Mouse (Mus musculus): ENCODE measurements around the gene Ascc1. TPM values are rescaled to one million over a fixed set of nuclear protein-coding genes. Genes with fewer than 3 reads are reported as not detected.
A peak's percentile ranks its signal among the peaks of the same experiment; 100 is the strongest.

Gene Ascc1
- total and polyA plus RNA-seq, 2 experiments = 10.8 to 12.9 TPM

DNA sequence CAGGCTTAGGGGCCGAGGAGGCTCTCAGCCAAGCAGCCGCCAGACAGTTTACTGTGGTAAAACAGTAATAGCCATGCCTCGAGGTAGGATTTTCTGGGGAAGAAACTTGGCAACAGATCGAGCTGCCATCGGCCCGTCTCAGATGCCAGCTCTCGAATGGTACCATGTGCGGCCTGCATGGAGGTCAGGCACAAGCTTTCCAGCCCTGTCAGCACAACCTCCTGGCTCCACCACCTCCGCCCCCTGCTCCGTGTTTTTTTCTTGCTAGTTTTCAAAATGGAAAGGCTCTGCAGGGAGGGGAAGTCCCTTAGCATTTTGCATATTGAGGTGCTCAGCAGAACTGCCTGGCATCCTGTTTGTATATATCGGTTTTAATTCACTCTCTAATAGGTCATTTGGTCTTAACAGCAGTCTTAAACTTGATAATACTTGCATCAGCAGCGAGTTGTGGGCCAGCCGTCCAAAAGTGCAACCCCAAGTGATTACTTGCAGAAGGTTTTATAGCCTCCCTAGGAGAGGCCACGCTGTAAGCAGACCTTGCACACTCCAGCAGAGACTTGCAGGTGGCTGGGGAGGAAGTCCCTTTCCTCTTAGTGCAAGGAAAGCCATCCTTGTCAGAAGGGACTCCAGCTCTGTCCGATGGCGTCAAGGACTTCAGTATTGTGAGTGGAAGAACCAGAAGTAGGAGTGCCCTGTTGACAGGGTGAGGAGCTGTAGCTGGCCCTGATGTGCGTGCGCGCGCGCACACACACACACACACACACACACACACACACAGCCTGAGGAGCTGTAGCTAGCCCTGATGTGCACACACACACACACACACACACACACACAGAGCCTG, 78.6 kb downstream of the Ascc1 start:
- peak overlapping the region; percentile 66 for H3K27ac ChIP-seq (replicated peaks; ENCODE audit: insufficient read depth, low read depth, low read length)
- H3K4me3 ChIP-seq (ENCODE audit: insufficient read depth, low read depth, low read length) = no peak overlapping the region
- H3K9ac ChIP-seq (ENCODE audit: low read depth, low read length) = no peak overlapping the region
- H3K36me3 ChIP-seq (ENCODE audit: control insufficient read depth, insufficient read depth, low read length) = no peaks in the 10 kb centered on the region
- no peak for TF ChIP-seq CTCF (IDR thresholded peaks at IDR 0.05; ENCODE audit: low read depth, low read length)
- no peak for TF ChIP-seq POLR2A (IDR thresholded peaks at IDR 0.05; ENCODE audit: extremely low read depth, insufficient read depth, low read length)
- H3K4me1 ChIP-seq (ENCODE audit: control insufficient read depth, insufficient read depth, low read length) = 0 out of 2 replicates have a peak, but pooled peaks cover 5% of the 10 kb centered on the region
- WGBS = 71% methylated on average over 21 of the region's 21 CpGs
- H3K27me3 ChIP-seq (ENCODE audit: control insufficient read depth, insufficient read depth, low read length) = no peaks in the 10 kb centered on the region
- no peak for DNase-seq (ENCODE audit: extremely low read depth, low read depth, low spot score)
- no peaks in the 10 kb centered on the region for H3K79me2 ChIP-seq (ENCODE audit: control insufficient read depth, insufficient read depth, low read length)

DNA sequence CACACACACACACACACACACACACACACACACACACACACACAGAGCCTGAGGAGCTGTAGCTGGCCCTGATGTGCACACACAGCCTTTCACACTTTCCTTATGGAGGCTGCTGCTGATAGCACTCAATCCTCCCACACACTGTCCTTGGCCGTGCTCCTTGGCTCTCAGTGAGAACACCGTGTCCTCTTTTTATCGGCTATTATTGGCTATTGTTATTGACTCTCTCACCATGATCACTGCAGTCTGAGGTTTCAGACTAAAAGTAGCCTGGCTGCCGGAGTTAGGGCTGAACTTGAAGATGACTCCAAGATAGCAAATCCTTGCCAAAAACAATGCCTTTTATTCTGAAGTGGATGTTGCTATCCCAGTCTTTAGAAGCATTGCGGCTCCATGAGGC, 79.3 kb downstream of the Ascc1 start:
- H3K27ac ChIP-seq (replicated peaks; ENCODE audit: insufficient read depth, low read depth, low read length) = no peak overlapping the region
- H3K4me3 ChIP-seq (ENCODE audit: insufficient read depth, low read depth, low read length) = no peak overlapping the region
- H3K27me3 ChIP-seq (ENCODE audit: control insufficient read depth, insufficient read depth, low read length) = no peaks in the 10 kb centered on the region
- 50% methylated on average over 5 of the region's 5 CpGs for WGBS
- DNase-seq (ENCODE audit: extremely low read depth, low read depth, low spot score) = peak; percentile 13
- 0 out of 2 replicates have a peak, but pooled peaks cover 5% of the 10 kb centered on the region for H3K4me1 ChIP-seq (ENCODE audit: control insufficient read depth, insufficient read depth, low read length)
- no peaks in the 10 kb centered on the region for H3K36me3 ChIP-seq (ENCODE audit: control insufficient read depth, insufficient read depth, low read length)
- H3K79me2 ChIP-seq (ENCODE audit: control insufficient read depth, insufficient read depth, low read length) = no peaks in the 10 kb centered on the region
- TF ChIP-seq POLR2A (IDR thresholded peaks at IDR 0.05; ENCODE audit: extremely low read depth, insufficient read depth, low read length) = no peak
- no peak overlapping the region for H3K9ac ChIP-seq (ENCODE audit: low read depth, low read length)

DNA sequence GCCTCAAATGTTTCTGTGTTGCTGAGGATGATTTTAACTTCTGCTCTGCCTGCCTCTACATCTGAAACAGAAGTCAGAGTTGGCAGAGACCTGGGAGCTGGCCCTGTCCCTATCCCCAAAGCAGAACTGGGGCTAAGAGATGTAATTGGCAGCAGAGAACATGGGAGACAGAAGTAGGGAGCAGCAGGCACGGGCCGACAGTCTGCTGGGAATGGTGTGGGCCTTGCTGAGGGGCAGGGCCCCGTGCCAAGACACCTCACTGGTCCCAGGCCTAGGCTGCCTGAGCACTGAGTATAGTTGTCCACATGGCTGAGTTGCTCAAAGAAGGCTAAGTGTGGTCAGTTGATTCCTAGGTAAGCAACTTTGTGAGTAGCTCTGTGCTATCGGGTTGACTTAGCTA, 81.5 kb downstream of the Ascc1 start:
- Histone ChIP-seq H3K4me1 (ENCODE audit: control insufficient read depth, insufficient read depth, low read length) (0 out of 2 replicates have a peak, but pooled peaks cover 5% of the 10 kb centered on the region), H3K79me2 (ENCODE audit: control insufficient read depth, insufficient read depth, low read length) (no peaks in the 10 kb centered on the region), H3K36me3 (ENCODE audit: control insufficient read depth, insufficient read depth, low read length) (no peaks in the 10 kb centered on the region), H3K9ac (ENCODE audit: low read depth, low read length) (no peak overlapping the region), H3K27me3 (ENCODE audit: control insufficient read depth, insufficient read depth, low read length) (no peaks in the 10 kb centered on the region), H3K27ac (replicated peaks; ENCODE audit: insufficient read depth, low read depth, low read length) (no peak overlapping the region), H3K4me3 (ENCODE audit: insufficient read depth, low read depth, low read length) (no peak overlapping the region)
- 97% methylated on average over 4 of the region's 4 CpGs for WGBS
- TF ChIP-seq POLR2A (IDR thresholded peaks at IDR 0.05; ENCODE audit: extremely low read depth, insufficient read depth, low read length) = no peak
- no peak for TF ChIP-seq CTCF (IDR thresholded peaks at IDR 0.05; ENCODE audit: low read depth, low read length)
- DNase-seq (ENCODE audit: extremely low read depth, low read depth, low spot score) = no peak

DNA sequence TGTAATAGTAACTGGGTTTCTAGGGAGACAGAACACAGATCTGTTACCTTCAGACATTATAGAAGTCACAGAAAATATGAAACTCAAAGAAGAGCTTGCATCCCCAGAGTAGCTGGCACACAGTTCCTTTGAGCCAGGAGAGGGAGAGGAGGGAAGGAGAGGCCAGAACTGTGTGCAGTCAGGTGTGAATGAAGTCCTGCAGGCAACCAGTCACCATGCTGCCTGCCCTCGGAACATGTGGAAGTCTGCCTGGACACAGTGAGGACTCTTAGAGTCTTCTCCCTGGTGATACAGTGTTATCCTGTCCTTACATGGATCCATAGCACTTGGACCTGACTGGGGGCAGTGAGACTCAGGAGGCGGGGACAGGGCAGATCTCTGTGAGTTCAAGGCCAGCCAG, 89.7 kb downstream of the Ascc1 start:
- peaks cover 7% of the 10 kb centered on the region; the same call in 1 of the 2 replicates for H3K4me1 ChIP-seq (ENCODE audit: control insufficient read depth, insufficient read depth, low read length)
- H3K79me2 ChIP-seq (ENCODE audit: control insufficient read depth, insufficient read depth, low read length) = no peaks in the 10 kb centered on the region
- H3K9ac ChIP-seq (ENCODE audit: low read depth, low read length) = no peak overlapping the region
- no peaks in the 10 kb centered on the region for H3K36me3 ChIP-seq (ENCODE audit: control insufficient read depth, insufficient read depth, low read length)
- no peak for DNase-seq (ENCODE audit: extremely low read depth, low read depth, low spot score)
- TF ChIP-seq CTCF (IDR thresholded peaks at IDR 0.05; ENCODE audit: low read depth, low read length) = no peak
- TF ChIP-seq POLR2A (IDR thresholded peaks at IDR 0.05; ENCODE audit: extremely low read depth, insufficient read depth, low read length) = no peak
- H3K27ac ChIP-seq (replicated peaks; ENCODE audit: insufficient read depth, low read depth, low read length) = no peak overlapping the region
- H3K27me3 ChIP-seq (ENCODE audit: control insufficient read depth, insufficient read depth, low read length) = no peaks in the 10 kb centered on the region
- 95% methylated on average over 2 of the region's 2 CpGs for WGBS
- H3K4me3 ChIP-seq (ENCODE audit: insufficient read depth, low read depth, low read length) = no peak overlapping the region

DNA sequence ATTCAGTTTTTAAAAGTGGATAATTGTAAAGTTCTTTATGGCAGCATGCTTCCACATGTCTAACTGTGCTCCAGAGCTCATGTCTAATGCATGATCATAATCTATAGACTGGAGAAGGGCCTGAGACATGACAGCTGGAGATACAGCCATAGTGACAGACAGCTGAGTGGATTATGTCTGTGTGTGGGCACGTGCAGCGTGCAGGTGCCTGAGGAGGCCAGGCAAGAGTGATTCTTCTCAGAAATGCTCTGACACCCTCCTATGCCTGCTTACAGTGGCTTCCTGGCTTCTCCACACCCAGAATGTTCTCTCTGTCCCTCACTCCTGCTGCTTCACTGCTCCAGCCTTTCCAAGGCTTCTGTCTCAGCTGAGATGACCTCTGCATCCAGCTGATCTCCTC, 91.1 kb downstream of the Ascc1 start:
- 93% methylated on average over 2 of the region's 2 CpGs for WGBS
- H3K4me3 ChIP-seq (ENCODE audit: insufficient read depth, low read depth, low read length) = no peak overlapping the region
- H3K79me2 ChIP-seq (ENCODE audit: control insufficient read depth, insufficient read depth, low read length) = no peaks in the 10 kb centered on the region

DNA sequence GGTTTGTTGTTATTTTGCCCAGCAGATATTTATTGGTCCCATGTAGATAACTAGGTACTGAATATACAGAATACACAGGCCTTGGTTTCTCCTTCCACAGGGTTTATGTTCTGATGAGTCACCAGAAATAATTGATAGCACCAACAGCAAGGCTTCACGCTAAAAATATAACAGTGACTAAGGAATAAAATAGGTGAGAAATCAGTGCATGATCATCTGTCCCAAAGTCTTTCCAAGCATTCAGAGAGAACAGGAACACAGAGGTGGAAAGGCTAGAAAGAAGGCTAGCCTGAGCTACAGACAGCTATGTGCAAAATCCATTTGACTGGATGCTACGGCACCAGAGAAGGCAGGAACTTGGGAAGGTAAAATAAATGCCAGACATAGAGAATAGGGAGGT, 93.0 kb downstream of the Ascc1 start:
- Histone ChIP-seq H3K36me3 (ENCODE audit: control insufficient read depth, insufficient read depth, low read length) (no peaks in the 10 kb centered on the region), H3K4me3 (ENCODE audit: insufficient read depth, low read depth, low read length) (no peak overlapping the region), H3K9ac (ENCODE audit: low read depth, low read length) (no peak overlapping the region), H3K79me2 (ENCODE audit: control insufficient read depth, insufficient read depth, low read length) (no peaks in the 10 kb centered on the region), H3K27me3 (ENCODE audit: control insufficient read depth, insufficient read depth, low read length) (no peaks in the 10 kb centered on the region), H3K27ac (replicated peaks; ENCODE audit: insufficient read depth, low read depth, low read length) (no peak overlapping the region), H3K4me1 (ENCODE audit: control insufficient read depth, insufficient read depth, low read length) (peaks cover 7% of the 10 kb centered on the region; the same call in 1 of the 2 replicates)
- 97% methylated on average over 2 of the region's 2 CpGs for WGBS
- no peak for DNase-seq (ENCODE audit: extremely low read depth, low read depth, low spot score)
- TF ChIP-seq CTCF (IDR thresholded peaks at IDR 0.05; ENCODE audit: low read depth, low read length) (no peak), POLR2A (IDR thresholded peaks at IDR 0.05; ENCODE audit: extremely low read depth, insufficient read depth, low read length) (no peak)

More for the DNA sequence above, 91.1 kb downstream of the Ascc1 start:
- Histone ChIP-seq H3K9ac (ENCODE audit: low read depth, low read length) (no peak overlapping the region), H3K4me1 (ENCODE audit: control insufficient read depth, insufficient read depth, low read length) (peaks cover 7% of the 10 kb centered on the region; the same call in 1 of the 2 replicates), H3K36me3 (ENCODE audit: control insufficient read depth, insufficient read depth, low read length) (no peaks in the 10 kb centered on the region), H3K27me3 (ENCODE audit: control insufficient read depth, insufficient read depth, low read length) (no peaks in the 10 kb centered on the region), H3K27ac (replicated peaks; ENCODE audit: insufficient read depth, low read depth, low read length) (no peak overlapping the region)
- DNase-seq (ENCODE audit: extremely low read depth, low read depth, low spot score) = no peak
- TF ChIP-seq CTCF (IDR thresholded peaks at IDR 0.05; ENCODE audit: low read depth, low read length) (no peak), POLR2A (IDR thresholded peaks at IDR 0.05; ENCODE audit: extremely low read depth, insufficient read depth, low read length) (no peak)

All from liver, adult 2 months (tissue).